Mouse (Mus musculus) adrenal gland, postnatal 25 days (tissue): Measurements from ENCODE around the gene Olfr350. TPM values are rescaled to one million over a fixed set of nuclear protein-coding genes. Genes with fewer than 3 reads are reported as not detected.

Source experiments
- DNase-seq: peaks from one replicate; pipeline ENCODE4 v3.0.0; 2021; ENCODE audit warnings: mixed read lengths
- long read RNA-seq: library from polyadenylated mRNA; stranded (forward); transcript quantifications from one replicate; pipeline ENCODE4 v2.0.0, GENCODE M21; 2021
- total RNA-seq: library from RNA; stranded (reverse); gene quantifications from 2 replicates; pipeline ENCODE4 v1.2.3, GENCODE M21; 2021

Olfr350 gene
- not detected in 2 replicates for total RNA-seq
- long read RNA-seq, result 0 reads

DNA sequence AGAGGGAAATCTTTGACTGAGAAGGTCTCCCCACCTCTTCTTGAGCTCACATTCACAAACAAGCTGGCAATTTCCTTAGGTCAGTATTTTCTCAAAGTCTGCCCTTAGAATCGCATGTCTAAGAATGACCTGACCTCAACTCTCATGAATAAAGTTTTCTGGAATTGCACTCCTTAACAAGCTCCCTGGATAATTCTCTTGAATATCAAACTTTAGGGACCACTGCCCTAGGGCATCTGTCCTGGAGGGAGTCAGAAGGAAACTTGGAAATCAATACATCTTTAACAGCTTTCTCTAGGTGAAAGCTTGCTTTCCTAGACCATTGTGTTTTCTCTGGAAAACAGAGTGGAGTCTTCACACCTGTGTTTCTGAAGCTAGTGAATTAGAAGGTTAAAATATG lies at the start of gene Olfr350:
TSS of gene Olfr350 (plus strand) at position 301 of the 400 bp plus-strand sequence.
- DNase-seq, result no peak

DNA sequence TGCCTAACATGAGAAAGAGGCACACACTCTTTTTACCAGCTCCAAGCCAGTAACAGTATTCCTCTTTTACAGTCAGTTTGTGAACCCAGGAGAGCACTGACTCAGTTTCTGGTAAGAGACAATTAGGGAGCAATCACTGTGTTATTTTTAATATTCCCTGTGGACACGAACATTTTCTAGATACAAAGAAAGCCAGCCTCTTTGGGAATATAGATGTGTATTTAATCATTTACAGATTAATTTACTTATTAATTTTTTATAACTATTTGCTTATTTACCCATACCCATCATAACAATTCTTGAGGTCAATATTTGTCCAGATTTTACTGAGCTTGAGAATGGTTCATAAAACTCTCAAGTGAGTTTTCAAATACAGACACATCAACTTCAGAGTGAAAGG lies 29.2 kb upstream of the Olfr350 start, which contains the start of gene Olfr3:
TSS of gene Olfr3 (minus strand) at position 101 of the 400 bp plus-strand sequence.
- DNase-seq, result no peak

DNA sequence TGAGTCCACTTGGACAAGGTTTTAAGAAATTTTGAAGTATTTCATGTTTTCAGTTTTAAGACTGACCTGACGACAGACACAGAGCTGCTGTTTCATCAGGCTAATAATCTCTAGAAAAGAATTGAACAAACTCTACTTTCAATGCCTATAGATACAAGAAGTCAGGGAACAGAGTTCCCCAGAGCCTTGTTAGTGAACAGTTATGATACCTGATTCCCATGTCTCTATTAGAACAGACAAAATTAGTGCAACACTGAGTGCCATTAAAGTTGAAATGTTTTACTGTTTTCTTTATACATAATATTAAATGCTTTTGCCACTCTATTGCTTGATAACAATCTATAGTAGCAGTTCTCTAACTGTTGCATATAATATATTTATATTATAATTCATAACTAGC lies 16.4 kb downstream of the Olfr350 start, which contains the start of gene Olfr351:
TSS of gene Olfr351 (minus strand) at position 101 of the 400 bp plus-strand sequence.
- no peak for DNase-seq

DNA sequence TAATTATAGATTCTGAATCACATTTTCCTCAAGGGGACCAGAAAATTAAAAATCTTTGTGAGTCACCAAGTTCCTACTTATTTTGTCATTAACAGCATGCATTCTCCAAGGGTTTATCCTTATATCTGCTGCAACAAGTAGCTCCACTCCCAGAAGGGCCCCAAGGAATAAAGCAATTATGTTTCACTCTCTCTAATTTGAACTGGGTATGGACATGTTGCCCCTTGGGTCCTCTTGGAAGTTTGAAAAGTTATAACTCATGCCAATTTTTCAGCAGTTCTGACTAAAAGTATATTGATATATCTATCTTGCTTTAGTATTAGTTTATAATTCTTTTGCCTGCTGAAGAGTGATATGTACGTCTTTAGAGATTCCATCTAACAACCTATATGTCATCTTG lies 22.1 kb downstream of the Olfr350 start, which contains the start of gene Olfr352:
TSS of gene Olfr352 (plus strand) at position 301 of the 400 bp plus-strand sequence.
- no peak for DNase-seq

DNA sequence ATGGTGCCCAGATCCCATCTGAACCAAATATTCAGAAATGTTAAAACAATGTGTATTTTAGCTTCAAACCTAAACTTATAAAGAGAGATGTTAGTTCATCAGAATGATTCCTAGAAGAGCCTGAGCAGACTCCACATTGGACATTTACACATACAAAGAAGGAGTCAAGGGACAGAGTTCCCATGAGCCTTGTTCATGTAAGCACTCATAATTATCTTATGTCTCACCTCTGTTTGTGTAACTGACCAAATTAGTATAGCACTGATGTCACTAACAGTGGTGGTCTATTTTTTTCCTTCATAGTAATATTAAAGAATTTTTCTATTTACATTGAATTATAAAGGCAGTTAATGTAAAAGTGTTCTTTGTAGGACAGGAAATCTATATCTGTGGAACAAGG lies 46.7 kb downstream of the Olfr350 start, which contains the start of gene Olfr353:
TSS of gene Olfr353 (minus strand) at position 101 of the 400 bp plus-strand sequence.
- DNase-seq, result no peak

DNA sequence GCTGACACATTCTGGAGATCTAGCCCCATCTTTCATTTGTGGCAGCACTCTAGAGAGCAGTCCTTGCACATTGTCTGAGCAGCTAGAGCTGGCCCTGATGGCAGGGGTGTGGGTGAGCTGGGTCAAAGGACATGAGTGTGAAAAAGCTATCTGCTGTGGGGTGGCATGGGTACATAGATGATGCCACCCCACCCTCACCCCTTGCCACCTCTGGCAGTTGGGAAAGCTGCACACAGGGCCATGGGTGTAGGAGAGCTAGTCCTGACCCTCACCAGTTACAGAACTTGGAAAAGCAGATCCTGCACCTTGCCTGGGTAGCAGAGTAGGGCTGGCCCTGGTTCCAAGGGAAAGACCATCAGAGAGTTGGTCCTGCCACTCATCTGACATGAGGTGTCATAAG lies 51.0 kb downstream of the Olfr350 start:
- no peak for DNase-seq

Other genes with a start within 250 kb of the Olfr350 start
- not detected in 2 replicates for gene Olfr345, start 206.3 kb upstream of the Olfr350 start, total RNA-seq
- gene Olfr346, start 160.5 kb upstream of the Olfr350 start, total RNA-seq, result not detected in 2 replicates
- gene Olfr347, start 114.4 kb upstream of the Olfr350 start, total RNA-seq, result not detected in 2 replicates
- not detected in 2 replicates for gene Olfr348, start 62.0 kb upstream of the Olfr350 start, total RNA-seq
- not detected in 2 replicates for gene Olfr50, start 55.8 kb upstream of the Olfr350 start, total RNA-seq
- gene Olfr3, start 29.3 kb upstream of the Olfr350 start, total RNA-seq, result not detected in 2 replicates
- gene Olfr351, start 16.4 kb downstream of the Olfr350 start, total RNA-seq, result not detected in 2 replicates
- gene Olfr352, start 22.1 kb downstream of the Olfr350 start, total RNA-seq, result not detected in 2 replicates
- not detected in 2 replicates for gene Olfr353, start 46.6 kb downstream of the Olfr350 start, total RNA-seq
- not detected in 2 replicates for gene Olfr354, start 59.4 kb downstream of the Olfr350 start, total RNA-seq
- gene Olfr355, start 82.6 kb downstream of the Olfr350 start, total RNA-seq, result not detected in 2 replicates
- gene Olfr356, start 90.8 kb downstream of the Olfr350 start, total RNA-seq, result not detected in 2 replicates
- gene Olfr357, start 147.5 kb downstream of the Olfr350 start, total RNA-seq, result not detected in 2 replicates
- gene Olfr358, start 163.0 kb downstream of the Olfr350 start, total RNA-seq, result not detected in 2 replicates
- not detected in 2 replicates for gene Olfr360, start 219.4 kb downstream of the Olfr350 start, total RNA-seq
- not detected in 2 replicates for gene Olfr361, start 243.0 kb downstream of the Olfr350 start, total RNA-seq